Mouse (Mus musculus): Measurements from ENCODE around the gene Pla2g2e.

DNA sequence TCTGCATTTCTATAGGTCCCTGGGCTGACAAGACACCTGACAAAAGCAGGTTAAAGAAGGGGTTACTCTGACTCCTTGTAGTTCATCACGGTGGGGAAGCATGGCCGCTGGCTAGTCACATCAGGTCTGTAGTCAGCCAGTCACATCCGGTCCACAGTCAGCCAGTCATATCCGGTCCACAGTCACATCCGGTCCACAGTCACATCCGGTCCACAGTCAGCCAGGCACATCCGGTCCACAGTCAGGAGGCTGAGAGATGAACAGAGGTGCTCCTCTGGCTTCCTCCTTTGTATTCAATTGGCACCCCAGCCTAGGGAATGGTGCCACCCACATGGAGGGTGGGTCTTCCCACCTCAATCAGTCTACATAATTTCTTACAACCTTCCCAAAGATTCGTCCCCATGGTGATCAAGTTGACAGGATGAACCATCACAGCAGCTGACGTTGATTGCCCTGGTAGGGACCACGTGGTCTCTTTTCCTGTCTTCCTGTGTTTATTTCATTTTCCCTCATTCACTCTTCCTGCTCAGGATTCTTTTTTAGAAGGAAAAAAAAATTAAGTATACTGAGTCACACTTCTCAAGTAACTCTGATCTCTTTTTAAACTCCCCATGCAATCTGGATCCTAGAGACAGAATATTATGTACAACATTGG is 14.3 kb upstream of the Pla2g2e start, which contains the start of gene Pla2g5:
- TF ChIP-seq CTCF (IDR thresholded peaks at IDR 0.05; ENCODE audit: low read depth), result no peak
- TF ChIP-seq EP300 (IDR thresholded peaks at IDR 0.05; ENCODE audit: low read depth), result no peak
